Mouse (Mus musculus) WW6 (cell line): Measurements from ENCODE around the gene Mamld1.
A peak's percentile ranks its signal among the peaks of the same experiment; 100 is the strongest.

Experiments
- DNase-seq: peaks from one replicate; pipeline ENCODE4 v3.0.0-alpha.2; 2013; ENCODE audit warnings: low read depth, low spot score

The Mamld1 gene

GRCm38 (mm10) chrX:71131464-71131863, 81.4 kb downstream of the Mamld1 start:
- DNase-seq = peak; percentile 1

GRCm38 (mm10) chrX:71141390-71141789, 91.3 kb downstream of the Mamld1 start:
- DNase-seq = no peak

- no peak for DNase-seq
Observed at GRCm38 (mm10) chrX:71149441-71150050, 99.5 kb downstream of the Mamld1 start.

GRCm38 (mm10) chrX:71150551-71151001, 100.5 kb downstream of the Mamld1 start:
- no peak for DNase-seq

- DNase-seq = no peak
Observed at GRCm38 (mm10) chrX:71181526-71181925, 131.5 kb downstream of the Mamld1 start.

GRCm38 (mm10) chrX:71183671-71184070, 133.6 kb downstream of the Mamld1 start:
- no peak for DNase-seq

GRCm38 (mm10) chrX:71186396-71186795, 136.3 kb downstream of the Mamld1 start:
- DNase-seq = no peak

GRCm38 (mm10) chrX:71204776-71205175, 154.7 kb downstream of the Mamld1 start:
- no peak for DNase-seq
